ENCODE assay signal across 11 mouse cellular contexts in genomic region chr19:46447911-46448310, GRCm38 (mm10). TPM values are rescaled to one million over a fixed set of nuclear protein-coding genes. Genes with fewer than 3 reads are reported as not detected.
DNase-seq lines count a peak whose midpoint lies in the region; ATAC-seq and TF ChIP-seq lines count a peak whose summit lies in the region.
"Had no signal": no experiment of that assay in that cellular context is flagged by ENCODE, and none has a peak within 500 bp of the region (broad histone marks: within the 10 kb centered on the region; RNA-seq: fewer than 3 reads in every experiment).

No protein-coding gene starts in this region.

- no peaks in the 10 kb centered on the region for H3K9me3 ChIP-seq in hindbrain, embryonic 13.5 days
- H3K9me3 ChIP-seq in hindbrain, embryonic 12.5 days (replicated peaks): no peaks in the 10 kb centered on the region
- H3K9me3 ChIP-seq in midbrain, embryonic 16.5 days (replicated peaks; ENCODE audit: control insufficient read depth, low read length, poor library complexity, severe bottlenecking): no peaks in the 10 kb centered on the region
- no peaks in the 10 kb centered on the region for H3K9me3 ChIP-seq in midbrain, postnatal 0 days (ENCODE audit: low read length)
- no peaks in the 10 kb centered on the region for H3K9me3 ChIP-seq in hindbrain, embryonic 15.5 days

- H3K4me1 ChIP-seq in hindbrain, embryonic 13.5 days (replicated peaks): peaks cover 60% of the 10 kb centered on the region
- peaks cover 41% of the 10 kb centered on the region for H3K4me1 ChIP-seq in hindbrain, embryonic 12.5 days
- peaks cover 10% of the 10 kb centered on the region for H3K4me1 ChIP-seq in midbrain, embryonic 16.5 days (ENCODE audit: control insufficient read depth, insufficient read depth, low read length)
- no peaks in the 10 kb centered on the region for H3K4me1 ChIP-seq in midbrain, postnatal 0 days (ENCODE audit: insufficient read depth, low read length)
- H3K4me1 ChIP-seq in hindbrain, embryonic 15.5 days (replicated peaks): peaks cover 60% of the 10 kb centered on the region

- peak overlapping the region; percentile 78; the same call in 1 of the 2 replicates for H3K27ac ChIP-seq in hindbrain, embryonic 13.5 days
- H3K27ac ChIP-seq in hindbrain, embryonic 12.5 days: no peak overlapping the region; the same call in 1 of the 2 replicates
- no peak overlapping the region for H3K27ac ChIP-seq in midbrain, embryonic 16.5 days (ENCODE audit: low read length)
- H3K27ac ChIP-seq in midbrain, postnatal 0 days (ENCODE audit: low read depth, low read length): no peak overlapping the region
- H3K27ac ChIP-seq in hindbrain, embryonic 15.5 days (replicated peaks): peak overlapping the region; percentile 65

- peaks cover 4% of the 10 kb centered on the region; the same call in 1 of the 2 replicates for H3K36me3 ChIP-seq in hindbrain, embryonic 13.5 days
- H3K36me3 ChIP-seq in hindbrain, embryonic 12.5 days: 0 out of 2 replicates have a peak, but pooled peaks cover 4% of the 10 kb centered on the region
- H3K36me3 ChIP-seq in midbrain, embryonic 16.5 days (ENCODE audit: control insufficient read depth, insufficient read depth, low read length): no peaks in the 10 kb centered on the region
- H3K36me3 ChIP-seq in midbrain, postnatal 0 days (ENCODE audit: insufficient read depth, low read length): 0 out of 2 replicates have a peak, but pooled peaks cover 2% of the 10 kb centered on the region
- H3K36me3 ChIP-seq in hindbrain, embryonic 15.5 days: no peaks in the 10 kb centered on the region

- H3K4me3 ChIP-seq in hindbrain, embryonic 13.5 days: no peak overlapping the region
- no peak overlapping the region for H3K4me3 ChIP-seq in hindbrain, embryonic 12.5 days
- H3K4me3 ChIP-seq in midbrain, embryonic 16.5 days (ENCODE audit: low read depth, low read length): no peak overlapping the region
- H3K4me3 ChIP-seq in midbrain, postnatal 0 days (ENCODE audit: low read depth, low read length): no peak overlapping the region
- H3K4me3 ChIP-seq in hindbrain, embryonic 15.5 days: no peak overlapping the region

- DNase-seq in midbrain, postnatal 0 days (ENCODE audit: low spot score): no peak
- no peak for DNase-seq in adrenal gland, postnatal 25 days
- DNase-seq in left cerebral cortex, adult 8-10 months (ENCODE audit: low spot score in 2 of 2): no peak
- DNase-seq: adrenal gland, postnatal 14 days; kidney, postnatal 10 days; right cerebral cortex, postnatal 14 days had no signal

- H3K27me3 ChIP-seq in hindbrain, embryonic 13.5 days: no peaks in the 10 kb centered on the region
- no peaks in the 10 kb centered on the region for H3K27me3 ChIP-seq in hindbrain, embryonic 12.5 days
- H3K27me3 ChIP-seq in midbrain, embryonic 16.5 days (ENCODE audit: control insufficient read depth, insufficient read depth, low read depth, low read length): no peaks in the 10 kb centered on the region
- H3K27me3 ChIP-seq in midbrain, postnatal 0 days (ENCODE audit: insufficient read depth, low read length): no peaks in the 10 kb centered on the region
- no peaks in the 10 kb centered on the region for H3K27me3 ChIP-seq in hindbrain, embryonic 15.5 days

- H3K9ac ChIP-seq in hindbrain, embryonic 13.5 days: no peak overlapping the region; the same call in 1 of the 2 replicates
- no peak overlapping the region for H3K9ac ChIP-seq in hindbrain, embryonic 12.5 days
- H3K9ac ChIP-seq in midbrain, embryonic 16.5 days (ENCODE audit: low read depth, low read length): peak overlapping the region; percentile 22; the same call in 1 of the 2 replicates
- no peak overlapping the region for H3K9ac ChIP-seq in midbrain, postnatal 0 days (replicated peaks; ENCODE audit: low read length, poor library complexity, severe bottlenecking)
- H3K9ac ChIP-seq in hindbrain, embryonic 15.5 days: no peak overlapping the region

- no peak for ATAC-seq in hindbrain, embryonic 13.5 days (ENCODE audit: low FRiP score)
- no peak for ATAC-seq in hindbrain, embryonic 12.5 days (ENCODE audit: low FRiP score)
- ATAC-seq in midbrain, embryonic 16.5 days: no peak
- no peak for ATAC-seq in midbrain, postnatal 0 days (ENCODE audit: low FRiP score)
- ATAC-seq in hindbrain, embryonic 15.5 days (ENCODE audit: low FRiP score, low read depth): no peak

- no peak for TF ChIP-seq CTCF in midbrain, postnatal 0 days (IDR thresholded peaks at IDR 0.05)

- no peak overlapping the region for H3K4me2 ChIP-seq in hindbrain, embryonic 13.5 days
- H3K4me2 ChIP-seq in hindbrain, embryonic 12.5 days (replicated peaks): no peak overlapping the region
- no peak overlapping the region for H3K4me2 ChIP-seq in midbrain, embryonic 16.5 days (ENCODE audit: low read length)
- no peak overlapping the region for H3K4me2 ChIP-seq in midbrain, postnatal 0 days (ENCODE audit: low read depth, low read length, poor library complexity, severe bottlenecking)
- H3K4me2 ChIP-seq in hindbrain, embryonic 15.5 days: no peak overlapping the region
- H3K4me2 ChIP-seq: liver, embryonic 11.5 days had no signal

- WGBS in hindbrain, embryonic 13.5 days: 54% methylated on average over 6 of the region's 6 CpGs
- WGBS in hindbrain, embryonic 12.5 days: 62% methylated on average over 6 of the region's 6 CpGs
- 52% methylated on average over 6 of the region's 6 CpGs for WGBS in midbrain, embryonic 16.5 days
- WGBS in midbrain, postnatal 0 days: 62% methylated on average over 6 of the region's 6 CpGs
- 60% methylated on average over 6 of the region's 6 CpGs for WGBS in hindbrain, embryonic 15.5 days

RNA-seq across cellular contexts. Expression of gene Sufu, which starts 51.2 kb away (rescaled TPM):
- 25.0 and 26.3 TPM in 2 replicates for polyA plus RNA-seq in hindbrain, embryonic 13.5 days (2015; fragmentation: Nextera tagmentation; extraction: Ambion mirVana)
- 37.7 and 39.3 TPM in 2 replicates for polyA plus RNA-seq in hindbrain, embryonic 12.5 days (2016; fragmentation: Nextera tagmentation; extraction: Ambion mirVana)
- 19.0 and 22.5 TPM in 2 replicates for polyA plus RNA-seq in midbrain, embryonic 16.5 days (2015; fragmentation: Nextera tagmentation; extraction: Ambion mirVana)
- 11.5 and 14.4 TPM in 2 replicates for total RNA-seq in midbrain, postnatal 0 days (2014; rRNA removed)
- 13.2 and 14.5 TPM in 2 replicates for polyA plus RNA-seq in midbrain, postnatal 0 days (2015; fragmentation: Nextera tagmentation; extraction: Ambion mirVana)
- polyA plus RNA-seq in hindbrain, embryonic 15.5 days (2015; fragmentation: Nextera tagmentation; extraction: Ambion mirVana): 23.4 and 24.7 TPM in 2 replicates
- 20.3 and 27.1 TPM in 2 replicates for total RNA-seq in adrenal gland, postnatal 25 days (2021)
- 10 to 100 TPM; 15.8 to 20.0 (median 19.7) TPM for total RNA-seq in left cerebral cortex, adult 8-10 months (2022)

RNA-seq across cellular contexts. Expression of gene Actr1a, which starts 52.4 kb away (rescaled TPM):
- 310 and 317 TPM in 2 replicates for polyA plus RNA-seq in hindbrain, embryonic 13.5 days (2015; fragmentation: Nextera tagmentation; extraction: Ambion mirVana)
- polyA plus RNA-seq in hindbrain, embryonic 12.5 days (2016; fragmentation: Nextera tagmentation; extraction: Ambion mirVana): 240 and 246 TPM in 2 replicates
- 378 and 383 TPM in 2 replicates for polyA plus RNA-seq in midbrain, embryonic 16.5 days (2015; fragmentation: Nextera tagmentation; extraction: Ambion mirVana)
- total RNA-seq in midbrain, postnatal 0 days (2014; rRNA removed): 356 and 359 TPM in 2 replicates
- 327 and 343 TPM in 2 replicates for polyA plus RNA-seq in midbrain, postnatal 0 days (2015; fragmentation: Nextera tagmentation; extraction: Ambion mirVana)
- polyA plus RNA-seq in hindbrain, embryonic 15.5 days (2015; fragmentation: Nextera tagmentation; extraction: Ambion mirVana): 329 and 338 TPM in 2 replicates
- total RNA-seq in adrenal gland, postnatal 25 days (2021): 107 and 113 TPM in 2 replicates
- 100 to 1,000 TPM; 192 to 205 (median 199) TPM for total RNA-seq in left cerebral cortex, adult 8-10 months (2022)

RNA-seq across cellular contexts. Expression of gene Trim8, which starts 53.6 kb away (rescaled TPM):
- polyA plus RNA-seq in hindbrain, embryonic 13.5 days (2015; fragmentation: Nextera tagmentation; extraction: Ambion mirVana): 29.7 and 31.6 TPM in 2 replicates
- 41.8 and 44.7 TPM in 2 replicates for polyA plus RNA-seq in hindbrain, embryonic 12.5 days (2016; fragmentation: Nextera tagmentation; extraction: Ambion mirVana)
- 25.9 and 26.8 TPM in 2 replicates for polyA plus RNA-seq in midbrain, embryonic 16.5 days (2015; fragmentation: Nextera tagmentation; extraction: Ambion mirVana)
- total RNA-seq in midbrain, postnatal 0 days (2014; rRNA removed): 96.6 and 103 TPM in 2 replicates
- polyA plus RNA-seq in midbrain, postnatal 0 days (2015; fragmentation: Nextera tagmentation; extraction: Ambion mirVana): 27.8 and 30.4 TPM in 2 replicates
- polyA plus RNA-seq in hindbrain, embryonic 15.5 days (2015; fragmentation: Nextera tagmentation; extraction: Ambion mirVana): 27.8 and 31.9 TPM in 2 replicates
- 50.9 and 52.6 TPM in 2 replicates for total RNA-seq in adrenal gland, postnatal 25 days (2021)
- total RNA-seq in left cerebral cortex, adult 8-10 months (2022): 100 to 1,000 TPM; 103 to 108 (median 104) TPM

Comparison
In these comparisons a context has a peak if more than half of its experiments do, and no peak if none do; other contexts are left out.
1. H3K27ac ChIP-seq: peak in hindbrain, embryonic 13.5 days (single experiment) and hindbrain, embryonic 15.5 days (single experiment); none in hindbrain, embryonic 12.5 days (single experiment), midbrain, embryonic 16.5 days (single experiment) and midbrain, postnatal 0 days (single experiment).